In genomic region chr11:90586203-90586602, GRCm38 (mm10) we compare ENCODE assay signal across 10 mouse cellular contexts. TPM values are rescaled to one million over a fixed set of nuclear protein-coding genes. Genes with fewer than 3 reads are reported as not detected.
DNase-seq lines count a peak whose midpoint lies in the region; ATAC-seq and TF ChIP-seq lines count a peak whose summit lies in the region.
"Had no signal": no experiment of that assay in that cellular context is flagged by ENCODE, and none has a peak within 500 bp of the region (broad histone marks: within the 10 kb centered on the region; RNA-seq: fewer than 3 reads in every experiment).

No protein-coding gene starts in this region.

- ATAC-seq in lung, embryonic 15.5 days (ENCODE audit: borderline replicate concordance, extremely low read depth, low FRiP score, low TSS enrichment): peak; percentile 52; the same call in 1 of the 2 replicates
- no peak for ATAC-seq in hindbrain, postnatal 0 days
- ATAC-seq: midbrain, embryonic 16.5 days had no signal

- no peak for TF ChIP-seq POLR2A in thymus, adult 2 months (IDR thresholded peaks at IDR 0.05; ENCODE audit: control insufficient read depth, extremely low read depth, insufficient read depth, low read length, poor library complexity)

- no peak overlapping the region for H3K4me3 ChIP-seq in lung, embryonic 15.5 days
- no peak overlapping the region for H3K4me3 ChIP-seq in thymus, adult 2 months (ENCODE audit: control insufficient read depth, insufficient read depth, low read length)
- H3K4me3 ChIP-seq in hindbrain, postnatal 0 days (ENCODE audit: low read length): no peak overlapping the region

- DNase-seq in adrenal gland, adult 2 months: peak; percentile 69
- DNase-seq in adrenal gland, adult 18-20 months (ENCODE audit: low spot score in 2 of 2): no peak
- peak; percentile 98 for DNase-seq in 416B (ENCODE audit: low read depth)
- peak; percentile 27 for DNase-seq in brain, adult 2 months (ENCODE audit: low read depth, low spot score)
- no peak for DNase-seq in thymus, adult 2 months
- no peak for DNase-seq in kidney, adult 11 months
- DNase-seq in hindbrain, postnatal 0 days (ENCODE audit: low spot score): no peak
- DNase-seq: thymus, adult 18-20 months had no signal

- no peaks in the 10 kb centered on the region for H3K4me1 ChIP-seq in lung, embryonic 15.5 days
- no peaks in the 10 kb centered on the region for H3K4me1 ChIP-seq in thymus, adult 2 months (replicated peaks; ENCODE audit: control insufficient read depth, insufficient read depth, low read length)
- H3K4me1 ChIP-seq in hindbrain, postnatal 0 days (ENCODE audit: insufficient read depth, low read length): no peaks in the 10 kb centered on the region

- 73% methylated on average over 8 of the region's 8 CpGs for WGBS in lung, embryonic 15.5 days
- WGBS in thymus, adult 2 months: 46% methylated on average over 8 of the region's 8 CpGs
- 89% methylated on average over 8 of the region's 8 CpGs for WGBS in hindbrain, postnatal 0 days

- no peaks in the 10 kb centered on the region for H3K9me3 ChIP-seq in lung, embryonic 15.5 days
- H3K9me3 ChIP-seq in hindbrain, postnatal 0 days (ENCODE audit: low read length): no peaks in the 10 kb centered on the region

- TF ChIP-seq CTCF in thymus, adult 2 months (IDR thresholded peaks at IDR 0.05; ENCODE audit: borderline replicate concordance, control insufficient read depth, extremely low read depth, insufficient read depth, low read length, poor library complexity): no peak
- TF ChIP-seq CTCF in hindbrain, postnatal 0 days (IDR thresholded peaks at IDR 0.05; ENCODE audit: low read depth): no peak

- H3K27me3 ChIP-seq in lung, embryonic 15.5 days: no peaks in the 10 kb centered on the region
- H3K27me3 ChIP-seq in thymus, adult 2 months (ENCODE audit: control insufficient read depth, insufficient read depth, low read length): no peaks in the 10 kb centered on the region
- no peaks in the 10 kb centered on the region for H3K27me3 ChIP-seq in hindbrain, postnatal 0 days (ENCODE audit: insufficient read depth, low read length)

- no peak overlapping the region for H3K4me2 ChIP-seq in lung, embryonic 15.5 days
- H3K4me2 ChIP-seq in hindbrain, postnatal 0 days (ENCODE audit: low read depth, low read length): no peak overlapping the region

- no peak overlapping the region for H3K27ac ChIP-seq in lung, embryonic 15.5 days
- no peak overlapping the region for H3K27ac ChIP-seq in thymus, adult 2 months (ENCODE audit: control insufficient read depth, insufficient read depth, low read length)
- H3K27ac ChIP-seq in hindbrain, postnatal 0 days: no peak overlapping the region

- H3K36me3 ChIP-seq in lung, embryonic 15.5 days: peaks cover 16% of the 10 kb centered on the region
- no peaks in the 10 kb centered on the region for H3K36me3 ChIP-seq in thymus, adult 2 months (ENCODE audit: control insufficient read depth, insufficient read depth, low read length)
- 0 out of 2 replicates have a peak, but pooled peaks cover 4% of the 10 kb centered on the region for H3K36me3 ChIP-seq in hindbrain, postnatal 0 days (ENCODE audit: insufficient read depth, low read length)

- H3K9ac ChIP-seq in lung, embryonic 15.5 days: no peak overlapping the region
- no peak overlapping the region for H3K9ac ChIP-seq in hindbrain, postnatal 0 days (replicated peaks; ENCODE audit: low read length)

RNA-seq across cellular contexts. Expression of gene Stxbp4, which starts 51.7 kb away (rescaled TPM):
- total RNA-seq in adrenal gland, adult 2 months (2021): 10 to 100 TPM in 1 of 2 experiments, 1 to 10 TPM in 1; 8.4 to 12.0 TPM
- 1.7 and 2.0 TPM in 2 replicates for polyA plus RNA-seq in adrenal gland, adult 2 months (2012; rRNA removed)
- 1 to 10 TPM; 7.3 TPM for total RNA-seq in adrenal gland, adult 18-20 months (2021)
- 21.4 and 22.6 TPM in 2 replicates for polyA plus RNA-seq in lung, embryonic 15.5 days (2015; fragmentation: Nextera tagmentation; extraction: Ambion mirVana)
- 4.0 and 4.1 TPM in 2 replicates for polyA plus RNA-seq in thymus, adult 2 months (2012; rRNA removed)
- 9.1 and 15.2 TPM in 2 replicates for total RNA-seq in hindbrain, postnatal 0 days (2014; rRNA removed)
- 9.9 and 11.0 TPM in 2 replicates for polyA plus RNA-seq in hindbrain, postnatal 0 days (2015; fragmentation: Nextera tagmentation; extraction: Ambion mirVana)

RNA-seq across cellular contexts. Expression of gene Cox11, which starts 51.8 kb away (rescaled TPM):
- total RNA-seq in adrenal gland, adult 2 months (2021): 10 to 100 TPM; 14.7 to 19.2 TPM
- 23.9 and 30.4 TPM in 2 replicates for polyA plus RNA-seq in adrenal gland, adult 2 months (2012; rRNA removed)
- 10 to 100 TPM; 16.2 to 19.6 TPM for total RNA-seq in adrenal gland, adult 18-20 months (2021)
- polyA plus RNA-seq in lung, embryonic 15.5 days (2015; fragmentation: Nextera tagmentation; extraction: Ambion mirVana): 35.5 and 39.2 TPM in 2 replicates
- 19.4 and 20.3 TPM in 2 replicates for polyA plus RNA-seq in thymus, adult 2 months (2012; rRNA removed)
- total RNA-seq in hindbrain, postnatal 0 days (2014; rRNA removed): 22.9 and 40.1 TPM in 2 replicates
- polyA plus RNA-seq in hindbrain, postnatal 0 days (2015; fragmentation: Nextera tagmentation; extraction: Ambion mirVana): 37.1 and 40.3 TPM in 2 replicates

Comparison
In these comparisons a context has a peak if more than half of its experiments do, and no peak if none do; other contexts are left out.
1. DNase-seq: peak in adrenal gland, adult 2 months (single experiment), 416B (single experiment) and brain, adult 2 months (single experiment); none in adrenal gland, adult 18-20 months (0 of 2), thymus, adult 2 months (single experiment), kidney, adult 11 months (single experiment) and hindbrain, postnatal 0 days (single experiment).